Mouse (Mus musculus) limb, embryonic 14.5 days (tissue): ENCODE results near the gene Fgf10. TPM values are rescaled to one million over a fixed set of nuclear protein-coding genes. Genes with fewer than 3 reads are reported as not detected.

ENCODE experiments used
- ATAC-seq: fragments of 200-750 bp; cut with Nextera tagmentation; 2 replicates; pipeline ENCODE4 v1.8.0; 2017; ENCODE audit warnings: low read depth, moderate number of reproducible peaks, moderate TSS enrichment; ENCODE audit not compliant: low FRiP score
- DNase-seq: peaks from one replicate; pipeline ENCODE4 v3.0.0-alpha.2; 2015; ENCODE audit warnings: low spot score
- H3K27ac ChIP-seq: fragments of 300-500 bp; sonication (generic); replicated peaks from 2 replicates; pipeline ENCODE4 v1.5.1; 2014; ENCODE audit warnings: low read depth, mild to moderate bottlenecking, low read length, moderate library complexity, mixed read lengths
- H3K27me3 ChIP-seq: fragments of 300-500 bp; sonication (generic); 2 replicates; pipeline ENCODE4 v1.6.1; 2014; ENCODE audit warnings: low read length, mixed read lengths; ENCODE audit not compliant: control insufficient read depth, insufficient read depth
- H3K36me3 ChIP-seq: fragments of 300-500 bp; sonication (generic); 2 replicates; pipeline ENCODE4 v1.6.1; 2014; ENCODE audit warnings: mild to moderate bottlenecking, low read length, moderate library complexity, mixed read lengths; ENCODE audit not compliant: control insufficient read depth, insufficient read depth
- H3K4me1 ChIP-seq: fragments of 300-500 bp; sonication (generic); 2 replicates; pipeline ENCODE4 v1.6.1; 2014; ENCODE audit warnings: antibody characterized with exemption, low read length, mixed read lengths; ENCODE audit not compliant: control insufficient read depth, insufficient read depth
- H3K4me2 ChIP-seq: fragments of 300-500 bp; sonication (generic); replicated peaks from 2 replicates; pipeline ENCODE4 v1.6.1; 2014; ENCODE audit warnings: low read depth, mild to moderate bottlenecking, low read length, moderate library complexity; ENCODE audit not compliant: severe bottlenecking
- H3K4me3 ChIP-seq: fragments of 300-500 bp; sonication (generic); replicated peaks from 2 replicates; pipeline ENCODE4 v1.5.1; 2014; ENCODE audit warnings: low read length
- H3K9ac ChIP-seq: fragments of 300-500 bp; sonication (generic); 2 replicates; pipeline ENCODE4 v1.6.1; 2014; ENCODE audit warnings: mild to moderate bottlenecking, low read depth, low read length, moderate library complexity; ENCODE audit not compliant: severe bottlenecking
- H3K9me3 ChIP-seq: fragments of 300-500 bp; sonication (generic); 2 replicates; pipeline ENCODE4 v1.6.1; 2016; ENCODE audit warnings: low read length; ENCODE audit not compliant: control insufficient read depth
- POLR2A ChIP-seq: fragments of 200-500 bp; IDR thresholded peaks from 2 replicates; pipeline ENCODE4 v1.8.0; 2012; ENCODE audit warnings: inconsistent platforms, mild to moderate bottlenecking, moderate library complexity, borderline replicate concordance; ENCODE audit not compliant: insufficient read depth, insufficient read length; ENCODE audit errors: extremely low read depth
- WGBS: fragments of 180-500 bp; shearing (Covaris S2); extraction: QIAGEN DNeasy Blood & Tissue Kit; methylation state at CpG from one replicate; pipeline ENCODE4 v1.1.7; 2014; 5-methylcytosine and 5-hydroxymethylcytosine counted together
- polyA plus RNA-seq, 2 experiments: library from polyadenylated mRNA; depleted of rRNA in 1 of 2; stranded (reverse) in 1 of 2; unstranded in 1 of 2; fragments of >200 nt; fragmentation: Nextera tagmentation in 1 of 2; extraction: Ambion mirVana in 1 of 2; gene quantifications; 2 replicates each; pipeline versions ENCODE4 v1.2.1 to v1.2.3; 2012 to 2014

Gene Fgf10
- polyA plus RNA-seq, 2 experiments = 8.0 to 11.4 TPM

- Histone ChIP-seq H3K4me3 (no peak overlapping the region), H3K9ac (no peak overlapping the region), H3K4me1 (no peaks in the 10 kb centered on the region), H3K4me2 (no peak overlapping the region), H3K27me3 (no peaks in the 10 kb centered on the region), H3K36me3 (no peaks in the 10 kb centered on the region), H3K27ac (no peak overlapping the region), H3K9me3 (no peaks in the 10 kb centered on the region)
- DNase-seq = no peak
- ATAC-seq = no peak
- WGBS = 48% methylated on average over 6 of the region's 6 CpGs
- no peak for TF ChIP-seq POLR2A
These were observed 150.2 kb downstream of the Fgf10 start for GRCm38 (mm10) chr13:118819785-118820184.

GRCm38 (mm10) chr13:118823113-118823512, 153.5 kb downstream of the Fgf10 start:
- H3K36me3 ChIP-seq = no peaks in the 10 kb centered on the region
- no peaks in the 10 kb centered on the region for H3K4me1 ChIP-seq
- ATAC-seq (no peak), DNase-seq (no peak)
- no peak overlapping the region for H3K4me2 ChIP-seq
- no peaks in the 10 kb centered on the region for H3K27me3 ChIP-seq
- no peaks in the 10 kb centered on the region for H3K9me3 ChIP-seq
- no peak overlapping the region for H3K4me3 ChIP-seq
- no peak overlapping the region for H3K27ac ChIP-seq
- no peak for TF ChIP-seq POLR2A
- no peak overlapping the region for H3K9ac ChIP-seq
- 69% methylated on average over 2 of the region's 2 CpGs for WGBS

GRCm38 (mm10) chr13:118825102-118825501, 155.5 kb downstream of the Fgf10 start:
- no peaks in the 10 kb centered on the region for H3K4me1 ChIP-seq
- H3K4me2 ChIP-seq = no peak overlapping the region
- ATAC-seq (no peak), DNase-seq (peak; percentile 21)
- no peak for TF ChIP-seq POLR2A
- no peak overlapping the region for H3K9ac ChIP-seq
- no peaks in the 10 kb centered on the region for H3K27me3 ChIP-seq
- H3K27ac ChIP-seq = no peak overlapping the region
- H3K36me3 ChIP-seq = no peaks in the 10 kb centered on the region
- H3K4me3 ChIP-seq = no peak overlapping the region
- WGBS = 21% methylated on average over 4 of the region's 4 CpGs
- H3K9me3 ChIP-seq = no peaks in the 10 kb centered on the region

GRCm38 (mm10) chr13:118828604-118829381, 159.2 kb downstream of the Fgf10 start:
- no peak overlapping the region for H3K9ac ChIP-seq
- no peak for TF ChIP-seq POLR2A
- ATAC-seq = no peak
- no peaks in the 10 kb centered on the region for H3K36me3 ChIP-seq
- no peaks in the 10 kb centered on the region for H3K4me1 ChIP-seq
- WGBS = 84% methylated on average over 10 of the region's 10 CpGs
- H3K4me3 ChIP-seq = no peak overlapping the region
- no peak for DNase-seq
- no peaks in the 10 kb centered on the region for H3K9me3 ChIP-seq
- no peak overlapping the region for H3K4me2 ChIP-seq
- no peaks in the 10 kb centered on the region for H3K27me3 ChIP-seq
- H3K27ac ChIP-seq = no peak overlapping the region

GRCm38 (mm10) chr13:118834021-118834420, 164.4 kb downstream of the Fgf10 start:
- Histone ChIP-seq H3K27ac (no peak overlapping the region), H3K4me3 (no peak overlapping the region), H3K4me1 (no peaks in the 10 kb centered on the region), H3K27me3 (no peaks in the 10 kb centered on the region), H3K9me3 (no peaks in the 10 kb centered on the region), H3K36me3 (no peaks in the 10 kb centered on the region), H3K9ac (no peak overlapping the region), H3K4me2 (no peak overlapping the region)
- TF ChIP-seq POLR2A = no peak
- no peak for ATAC-seq
- DNase-seq = no peak

GRCm38 (mm10) chr13:118835078-118835477, 165.5 kb downstream of the Fgf10 start:
- H3K4me3 ChIP-seq = no peak overlapping the region
- H3K9me3 ChIP-seq = no peaks in the 10 kb centered on the region
- H3K9ac ChIP-seq = no peak overlapping the region
- no peak overlapping the region for H3K4me2 ChIP-seq
- 42% methylated on average over 4 of the region's 4 CpGs for WGBS
- no peak overlapping the region for H3K27ac ChIP-seq
- DNase-seq = peak; percentile 43
- no peaks in the 10 kb centered on the region for H3K27me3 ChIP-seq
- no peaks in the 10 kb centered on the region for H3K4me1 ChIP-seq
- TF ChIP-seq POLR2A = no peak
- ATAC-seq = no peak
- H3K36me3 ChIP-seq = no peaks in the 10 kb centered on the region
